Mouse (Mus musculus): ENCODE measurements around the gene Plac8. TPM values are rescaled to one million over a fixed set of nuclear protein-coding genes. Genes with fewer than 3 reads are reported as not detected.

Plac8 gene
- polyA plus RNA-seq (2016; fragmentation: Nextera tagmentation; extraction: Ambion mirVana) = 3.7 and 4.2 TPM in 2 replicates

- WGBS = 39% methylated on average over 7 of the region's 7 CpGs
- Histone ChIP-seq H3K4me3 (no peak within 1 kb of the TSS), H3K9me3 (no peaks in the 10 kb centered on the region), H3K4me1 (peaks cover 8% of the 10 kb centered on the region; the same call in 1 of the 2 replicates), H3K27ac (replicated peaks) (no peak within 1 kb of the TSS), H3K36me3 (replicated peaks) (no peaks in the 10 kb centered on the region), H3K27me3 (replicated peaks; ENCODE audit: low read depth, poor library complexity, severe bottlenecking) (no peaks in the 10 kb centered on the region)
- DNase-seq (ENCODE audit: low spot score) = no peak
These were observed at the start of gene Plac8 for GRCm38 (mm10) chr5:100572069-100572468. Gene Plac8, minus strand, starts transcription at chr5:100572245.

GRCm38 (mm10) chr5:100620952-100621351 is 48.9 kb upstream of the Plac8 start:
- Histone ChIP-seq H3K4me1 (peaks cover 21% of the 10 kb centered on the region), H3K27me3 (replicated peaks; ENCODE audit: low read depth, poor library complexity, severe bottlenecking) (no peaks in the 10 kb centered on the region), H3K4me3 (no peak overlapping the region), H3K27ac (replicated peaks) (no peak overlapping the region), H3K9me3 (no peaks in the 10 kb centered on the region), H3K36me3 (replicated peaks) (no peaks in the 10 kb centered on the region)
- DNase-seq (ENCODE audit: low spot score) = no peak
- WGBS = 62% methylated on average over 9 of the region's 9 CpGs

- Histone ChIP-seq H3K4me1 (peaks cover 21% of the 10 kb centered on the region), H3K36me3 (replicated peaks) (no peaks in the 10 kb centered on the region), H3K9me3 (no peaks in the 10 kb centered on the region), H3K4me3 (no peak overlapping the region), H3K27ac (replicated peaks) (no peak overlapping the region), H3K27me3 (replicated peaks; ENCODE audit: low read depth, poor library complexity, severe bottlenecking) (no peaks in the 10 kb centered on the region)
- WGBS = 91% methylated on average over 15 of the region's 15 CpGs
- DNase-seq (ENCODE audit: low spot score) = no peak
These were observed 47.7 kb upstream of the Plac8 start for GRCm38 (mm10) chr5:100619586-100620275.

- no peaks in the 10 kb centered on the region for H3K27me3 ChIP-seq (replicated peaks; ENCODE audit: low read depth, poor library complexity, severe bottlenecking)
- no peaks in the 10 kb centered on the region for H3K4me1 ChIP-seq
- no peak for DNase-seq (ENCODE audit: low spot score)
- WGBS = 88% methylated on average over 17 of the region's 17 CpGs
- no peaks in the 10 kb centered on the region for H3K9me3 ChIP-seq
- no peak overlapping the region for H3K27ac ChIP-seq (replicated peaks)
- H3K4me3 ChIP-seq = no peak overlapping the region
- H3K36me3 ChIP-seq (replicated peaks) = no peaks in the 10 kb centered on the region
These were observed 42.1 kb upstream of the Plac8 start for GRCm38 (mm10) chr5:100613896-100614768.

- DNase-seq (ENCODE audit: low spot score) = no peak
- Histone ChIP-seq H3K27ac (replicated peaks) (no peak overlapping the region), H3K4me1 (no peaks in the 10 kb centered on the region), H3K36me3 (replicated peaks) (no peaks in the 10 kb centered on the region), H3K4me3 (no peak overlapping the region), H3K9me3 (no peaks in the 10 kb centered on the region), H3K27me3 (replicated peaks; ENCODE audit: low read depth, poor library complexity, severe bottlenecking) (no peaks in the 10 kb centered on the region)
- WGBS = 92% methylated on average over 9 of the region's 9 CpGs
These were observed 35.8 kb upstream of the Plac8 start for GRCm38 (mm10) chr5:100607868-100608267.

GRCm38 (mm10) chr5:100607090-100607762 is 35.2 kb upstream of the Plac8 start:
- Histone ChIP-seq H3K27me3 (replicated peaks; ENCODE audit: low read depth, poor library complexity, severe bottlenecking) (no peaks in the 10 kb centered on the region), H3K4me1 (no peaks in the 10 kb centered on the region), H3K36me3 (replicated peaks) (no peaks in the 10 kb centered on the region), H3K9me3 (no peaks in the 10 kb centered on the region), H3K27ac (replicated peaks) (no peak overlapping the region), H3K4me3 (no peak overlapping the region)
- WGBS = 73% methylated on average over 4 of the region's 4 CpGs
- no peak for DNase-seq (ENCODE audit: low spot score)

GRCm38 (mm10) chr5:100605828-100606229 is 33.8 kb upstream of the Plac8 start:
- Histone ChIP-seq H3K27ac (replicated peaks) (no peak overlapping the region), H3K4me3 (no peak overlapping the region), H3K9me3 (no peaks in the 10 kb centered on the region), H3K36me3 (replicated peaks) (no peaks in the 10 kb centered on the region), H3K4me1 (no peaks in the 10 kb centered on the region), H3K27me3 (replicated peaks; ENCODE audit: low read depth, poor library complexity, severe bottlenecking) (no peaks in the 10 kb centered on the region)
- DNase-seq (ENCODE audit: low spot score) = no peak
- 74% methylated on average over 9 of the region's 9 CpGs for WGBS

- H3K9me3 ChIP-seq = no peaks in the 10 kb centered on the region
- H3K4me1 ChIP-seq = no peaks in the 10 kb centered on the region
- no peak overlapping the region for H3K4me3 ChIP-seq
- 76% methylated on average over 4 of the region's 4 CpGs for WGBS
- no peak overlapping the region for H3K27ac ChIP-seq (replicated peaks)
- no peak for DNase-seq (ENCODE audit: low spot score)
- H3K27me3 ChIP-seq (replicated peaks; ENCODE audit: low read depth, poor library complexity, severe bottlenecking) = no peaks in the 10 kb centered on the region
- H3K36me3 ChIP-seq (replicated peaks) = no peaks in the 10 kb centered on the region
These were observed 32.0 kb upstream of the Plac8 start for GRCm38 (mm10) chr5:100604061-100604460.

- Histone ChIP-seq H3K4me1 (no peaks in the 10 kb centered on the region), H3K36me3 (replicated peaks) (no peaks in the 10 kb centered on the region), H3K4me3 (no peak overlapping the region), H3K27ac (replicated peaks) (no peak overlapping the region), H3K27me3 (replicated peaks; ENCODE audit: low read depth, poor library complexity, severe bottlenecking) (no peaks in the 10 kb centered on the region), H3K9me3 (no peaks in the 10 kb centered on the region)
- 91% methylated on average over 2 of the region's 2 CpGs for WGBS
- no peak for DNase-seq (ENCODE audit: low spot score)
These were observed 29.8 kb upstream of the Plac8 start for GRCm38 (mm10) chr5:100601864-100602263.

- 92% methylated on average over 9 of the region's 9 CpGs for WGBS
These were observed 27.0 kb upstream of the Plac8 start for GRCm38 (mm10) chr5:100598961-100599463.

GRCm38 (mm10) chr5:100597886-100598485 is 25.9 kb upstream of the Plac8 start:
- H3K4me1 ChIP-seq = no peaks in the 10 kb centered on the region
- H3K9me3 ChIP-seq = peaks cover 4% of the 10 kb centered on the region; the same call in 1 of the 2 replicates
- no peak for DNase-seq (ENCODE audit: low spot score)
- no peaks in the 10 kb centered on the region for H3K36me3 ChIP-seq (replicated peaks)
- H3K27me3 ChIP-seq (replicated peaks; ENCODE audit: low read depth, poor library complexity, severe bottlenecking) = no peaks in the 10 kb centered on the region
- H3K4me3 ChIP-seq = no peak overlapping the region
- no peak overlapping the region for H3K27ac ChIP-seq (replicated peaks)
- WGBS = 72% methylated on average over 11 of the region's 11 CpGs

More at GRCm38 (mm10) chr5:100598961-100599463, 27.0 kb upstream of the Plac8 start:
- H3K27me3 ChIP-seq (replicated peaks; ENCODE audit: low read depth, poor library complexity, severe bottlenecking) = no peaks in the 10 kb centered on the region
- H3K4me1 ChIP-seq = no peaks in the 10 kb centered on the region
- H3K27ac ChIP-seq (replicated peaks) = no peak overlapping the region
- no peak overlapping the region for H3K4me3 ChIP-seq
- no peak for DNase-seq (ENCODE audit: low spot score)
- no peaks in the 10 kb centered on the region for H3K9me3 ChIP-seq
- no peaks in the 10 kb centered on the region for H3K36me3 ChIP-seq (replicated peaks)

GRCm38 (mm10) chr5:100595999-100596398 is 24.0 kb upstream of the Plac8 start:
- Histone ChIP-seq H3K36me3 (replicated peaks) (no peaks in the 10 kb centered on the region), H3K9me3 (peaks cover 4% of the 10 kb centered on the region; the same call in 1 of the 2 replicates), H3K27ac (replicated peaks) (no peak overlapping the region), H3K4me1 (no peaks in the 10 kb centered on the region), H3K27me3 (replicated peaks; ENCODE audit: low read depth, poor library complexity, severe bottlenecking) (no peaks in the 10 kb centered on the region), H3K4me3 (no peak overlapping the region)
- no peak for DNase-seq (ENCODE audit: low spot score)
- 91% methylated on average over 6 of the region's 6 CpGs for WGBS
